Mouse (Mus musculus) heart, adult 2 months (tissue): ENCODE results near the gene Col1a2. TPM values are rescaled to one million over a fixed set of nuclear protein-coding genes. Genes with fewer than 3 reads are reported as not detected.

Experiments used
- DNase-seq, 2 experiments: peaks; one replicate each; pipeline ENCODE4 v3.0.0; 2021
- H3K27ac ChIP-seq: fragments of 200-600 bp; 2 replicates; pipeline ENCODE4 v1.8.1; 2022
- H3K27me3 ChIP-seq: fragments of 200-500 bp; 2 replicates; pipeline ENCODE4 v1.6.1; 2012; ENCODE audit warnings: mild to moderate bottlenecking, low read length, inconsistent platforms, mixed read lengths; ENCODE audit not compliant: control insufficient read depth, insufficient read depth
- H3K36me3 ChIP-seq: fragments of 200-500 bp; 2 replicates; pipeline ENCODE4 v1.6.1; 2012; ENCODE audit warnings: low read length, inconsistent platforms; ENCODE audit not compliant: control insufficient read depth, insufficient read depth
- H3K4me1 ChIP-seq: fragments of 200-500 bp; 2 replicates; pipeline ENCODE4 v1.6.1; 2011; ENCODE audit warnings: low read length; ENCODE audit not compliant: control insufficient read depth, insufficient read depth
- H3K4me3 ChIP-seq: fragments of 200-600 bp; 2 replicates; pipeline ENCODE4 v1.8.1; 2022
- H3K79me2 ChIP-seq: fragments of 200-500 bp; replicated peaks from 2 replicates; pipeline ENCODE4 v1.6.1; 2012; ENCODE audit warnings: mild to moderate bottlenecking, inconsistent platforms, low read length, moderate library complexity, mixed read lengths; ENCODE audit not compliant: control insufficient read depth, insufficient read depth
- H3K9ac ChIP-seq: fragments of 200-500 bp; 2 replicates; pipeline ENCODE4 v1.6.1; 2012; ENCODE audit warnings: low read depth, mild to moderate bottlenecking, control low read depth, inconsistent platforms, low read length, mixed read lengths
- CTCF ChIP-seq: fragments of 200-600 bp; IDR thresholded peaks from 2 replicates; pipeline ENCODE4 v1.8.1; 2022; ENCODE audit warnings: antibody characterized with exemption, mild to moderate bottlenecking, moderate library complexity
- EP300 ChIP-seq: fragments of 200-500 bp; IDR thresholded peaks from 2 replicates; pipeline ENCODE4 v1.6.1; 2011; ENCODE audit warnings: low read depth, low read length, control low read depth; ENCODE audit not compliant: insufficient read depth
- POLR2A ChIP-seq: fragments of 200-500 bp; IDR thresholded peaks from 2 replicates; pipeline ENCODE4 v1.6.1; 2011; ENCODE audit warnings: mild to moderate bottlenecking, low read depth, low read length, control low read depth; ENCODE audit not compliant: insufficient read depth
- WGBS: fragments of 180-500 bp; shearing (Covaris S2); methylation state at CpG from one replicate; pipeline ENCODE4 v1.1.7; 2018; 5-methylcytosine and 5-hydroxymethylcytosine counted together
- intact Hi-C: fragments of 180-260 bp; cut with DNase I; formaldehyde crosslinking; loops from one replicate; pipeline ENCODE4 v1.15.1; 2025
- polyA plus RNA-seq: library from polyadenylated mRNA; depleted of rRNA; stranded (reverse); fragments of >200 nt; gene quantifications from 2 replicates; pipeline ENCODE4 v1.2.3, GENCODE M21; 2012
- total RNA-seq, 2 experiments: library from RNA; stranded (reverse); gene quantifications; 2 replicates each; pipeline ENCODE4 v1.2.3; 2021

Col1a2 gene
- total and polyA plus RNA-seq, 3 experiments = 60.1 to 99.8 (median 88.9) TPM

- Histone ChIP-seq H3K9ac (no peak overlapping the region), H3K79me2 (no peaks in the 10 kb centered on the region), H3K4me3 (no peak overlapping the region), H3K4me1 (no peaks in the 10 kb centered on the region; the same call in 1 of the 2 replicates), H3K36me3 (no peaks in the 10 kb centered on the region), H3K27me3 (no peaks in the 10 kb centered on the region), H3K27ac (peak overlapping the region; percentile 67)
- no peak for TF ChIP-seq CTCF
- TF ChIP-seq POLR2A = no peak
- TF ChIP-seq EP300 = no peak
- WGBS = 33% methylated on average over 4 of the region's 4 CpGs
- no peak for DNase-seq
- intact Hi-C loops = no loop called here
These were observed 21.1 kb upstream of the Col1a2 start for GRCm38 (mm10) chr6:4483577-4483936.

- no peak overlapping the region for H3K9ac ChIP-seq
- intact Hi-C loops = no loop called here
- 20% methylated on average over 7 of the region's 7 CpGs for WGBS
- H3K4me1 ChIP-seq = no peaks in the 10 kb centered on the region; the same call in 1 of the 2 replicates
- peak overlapping the region; percentile 67 for H3K27ac ChIP-seq
- H3K79me2 ChIP-seq = no peaks in the 10 kb centered on the region
- TF ChIP-seq EP300 = no peak
- TF ChIP-seq POLR2A = no peak
- no peaks in the 10 kb centered on the region for H3K36me3 ChIP-seq
- H3K4me3 ChIP-seq = no peak overlapping the region
- no peaks in the 10 kb centered on the region for H3K27me3 ChIP-seq
- peak; percentile 28 to 44 for DNase-seq
These were observed 20.5 kb upstream of the Col1a2 start for GRCm38 (mm10) chr6:4483937-4484601.

GRCm38 (mm10) chr6:4488349-4488748, 16.3 kb upstream of the Col1a2 start:
- Histone ChIP-seq H3K27me3 (no peaks in the 10 kb centered on the region), H3K79me2 (no peaks in the 10 kb centered on the region), H3K4me1 (no peaks in the 10 kb centered on the region; the same call in 1 of the 2 replicates), H3K27ac (peak overlapping the region; percentile 85), H3K36me3 (no peaks in the 10 kb centered on the region), H3K9ac (no peak overlapping the region), H3K4me3 (peak overlapping the region; percentile 14; the same call in 1 of the 2 replicates)
- intact Hi-C loops = no loop called here
- TF ChIP-seq POLR2A = peak; percentile 35; the same call in 1 of the 2 replicates
- no peak for TF ChIP-seq EP300
- TF ChIP-seq CTCF = no peak
- peak; percentile 63 to 76 for DNase-seq
- 3% methylated on average over 1 of the region's 1 CpGs for WGBS

GRCm38 (mm10) chr6:4488966-4489365, 15.6 kb upstream of the Col1a2 start:
- H3K4me1 ChIP-seq = no peaks in the 10 kb centered on the region; the same call in 1 of the 2 replicates
- intact Hi-C loops = no loop called here
- no peak for DNase-seq
- no peaks in the 10 kb centered on the region for H3K36me3 ChIP-seq
- H3K79me2 ChIP-seq = no peaks in the 10 kb centered on the region
- H3K9ac ChIP-seq = no peak overlapping the region
- peak overlapping the region; percentile 85 for H3K27ac ChIP-seq
- WGBS = 29% methylated on average over 1 of the region's 1 CpGs
- no peak for TF ChIP-seq POLR2A
- no peak for TF ChIP-seq CTCF
- no peak for TF ChIP-seq EP300
- no peak overlapping the region; the same call in 1 of the 2 replicates for H3K4me3 ChIP-seq
- H3K27me3 ChIP-seq = no peaks in the 10 kb centered on the region

DNA sequence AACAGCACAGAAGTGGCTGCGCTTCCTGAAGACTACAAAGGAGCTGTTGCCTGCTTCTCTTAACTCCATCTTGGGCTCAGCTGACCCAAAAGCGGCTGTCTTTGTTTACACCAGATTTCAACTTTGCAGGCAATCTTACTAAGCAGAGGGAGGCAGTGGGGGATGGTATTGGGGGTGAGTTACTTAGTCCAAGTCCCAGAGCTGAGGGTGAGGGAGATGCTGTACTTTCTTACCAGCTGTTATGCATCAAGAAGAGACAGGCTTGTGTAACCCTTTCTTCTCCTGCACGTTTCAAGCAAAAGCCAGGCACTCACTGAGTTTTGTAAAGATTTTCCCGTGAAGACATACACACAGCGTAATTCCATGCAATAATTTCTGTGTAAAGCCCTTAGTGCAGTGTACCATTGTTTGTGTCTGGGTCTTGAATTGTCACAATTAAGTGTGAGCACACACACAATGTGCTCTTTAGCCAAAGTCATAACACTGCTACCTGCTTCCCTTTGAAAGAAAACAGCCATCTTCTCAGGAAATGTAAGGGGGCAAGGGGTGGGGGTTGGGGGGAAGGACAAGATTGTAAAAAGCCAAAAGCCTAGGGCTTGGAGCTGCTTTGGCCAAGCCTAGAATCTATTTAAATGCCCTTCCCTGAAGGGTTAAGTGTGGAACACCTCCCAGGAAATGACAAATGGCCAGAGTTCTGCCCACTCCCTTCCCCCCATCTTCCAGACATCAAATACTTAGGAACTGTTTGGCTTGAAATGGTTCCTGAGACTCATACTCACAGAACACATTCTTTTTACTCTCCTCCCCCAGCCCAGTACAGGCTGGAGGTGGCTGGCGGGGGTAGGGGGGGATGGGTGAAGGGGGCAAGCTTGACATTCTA, 15.0 kb upstream of the Col1a2 start:
- no peaks in the 10 kb centered on the region for H3K79me2 ChIP-seq
- no peak overlapping the region for H3K9ac ChIP-seq
- 43% methylated on average over 6 of the region's 6 CpGs for WGBS
- H3K4me3 ChIP-seq = no peak overlapping the region; the same call in 1 of the 2 replicates
- H3K27ac ChIP-seq = peak overlapping the region; percentile 85
- DNase-seq = peak; percentile 62 to 72
- intact Hi-C loops = loop anchor here (5.0 kb wide), 1 partner anchor 32 kb away; no protein-coding TSS in a partner anchor
- TF ChIP-seq CTCF = no peak
- no peak for TF ChIP-seq EP300
- TF ChIP-seq POLR2A = 0 out of 2 replicates have a peak, but pooled peaks have one; percentile 22
- no peaks in the 10 kb centered on the region for H3K36me3 ChIP-seq
- H3K4me1 ChIP-seq = no peaks in the 10 kb centered on the region
- H3K27me3 ChIP-seq = no peaks in the 10 kb centered on the region
